Mouse (Mus musculus) midbrain, embryonic 13.5 days (tissue): ENCODE measurements around the gene Gm28047. TPM values are rescaled to one million over a fixed set of nuclear protein-coding genes. Genes with fewer than 3 reads are reported as not detected.
"Not testable (repeated sequence)": the region's sequence is repeated elsewhere in the genome, so short reads cannot be mapped to it uniquely, and the experiment has no call there.

ENCODE experiments used
- ATAC-seq: fragments of 200-750 bp; cut with Nextera tagmentation; 2 replicates; pipeline ENCODE4 v1.8.0; 2017; ENCODE audit warnings: mild to moderate bottlenecking, moderate TSS enrichment, moderate library complexity
- H3K27ac ChIP-seq: fragments of 300-500 bp; sonication (generic); 2 replicates; pipeline ENCODE4 v1.5.1; 2015; ENCODE audit warnings: inconsistent platforms, mild to moderate bottlenecking, moderate library complexity
- H3K27me3 ChIP-seq: fragments of 300-500 bp; sonication (generic); 2 replicates; pipeline ENCODE4 v1.6.1; 2015; ENCODE audit warnings: mild to moderate bottlenecking, inconsistent platforms
- H3K36me3 ChIP-seq: fragments of 300-500 bp; sonication (generic); 2 replicates; pipeline ENCODE4 v1.6.1; 2015; ENCODE audit warnings: mild to moderate bottlenecking, inconsistent platforms
- H3K4me1 ChIP-seq: fragments of 300-500 bp; sonication (generic); replicated peaks from 2 replicates; pipeline ENCODE4 v1.6.1; 2015; ENCODE audit warnings: inconsistent platforms
- H3K4me2 ChIP-seq: fragments of 300-500 bp; sonication (generic); replicated peaks from 2 replicates; pipeline ENCODE4 v1.6.1; 2015; ENCODE audit warnings: moderate library complexity, mild to moderate bottlenecking, inconsistent platforms
- H3K4me3 ChIP-seq: fragments of 300-500 bp; sonication (generic); replicated peaks from 2 replicates; pipeline ENCODE4 v1.5.1; 2015; ENCODE audit warnings: mild to moderate bottlenecking, inconsistent platforms
- H3K9ac ChIP-seq: fragments of 300-500 bp; sonication (generic); replicated peaks from 2 replicates; pipeline ENCODE4 v1.6.1; 2015; ENCODE audit warnings: mild to moderate bottlenecking, inconsistent platforms
- H3K9me3 ChIP-seq: fragments of 300-500 bp; sonication (generic); 2 replicates; pipeline ENCODE4 v1.6.1; 2016; ENCODE audit warnings: mild to moderate bottlenecking, inconsistent platforms
- WGBS: fragments of 180-500 bp; shearing (Covaris S2); methylation state at CpG from one replicate; pipeline ENCODE4 v1.1.7; 2015; 5-methylcytosine and 5-hydroxymethylcytosine counted together
- polyA plus RNA-seq: library from polyadenylated mRNA; unstranded; fragments of >200 nt; fragmentation: Nextera tagmentation; extraction: Ambion mirVana; gene quantifications from 2 replicates; pipeline ENCODE4 v1.2.1, GENCODE M21; 2015

The Gm28047 gene
- polyA plus RNA-seq, 1 experiment from 2014 or later = not detected

DNA sequence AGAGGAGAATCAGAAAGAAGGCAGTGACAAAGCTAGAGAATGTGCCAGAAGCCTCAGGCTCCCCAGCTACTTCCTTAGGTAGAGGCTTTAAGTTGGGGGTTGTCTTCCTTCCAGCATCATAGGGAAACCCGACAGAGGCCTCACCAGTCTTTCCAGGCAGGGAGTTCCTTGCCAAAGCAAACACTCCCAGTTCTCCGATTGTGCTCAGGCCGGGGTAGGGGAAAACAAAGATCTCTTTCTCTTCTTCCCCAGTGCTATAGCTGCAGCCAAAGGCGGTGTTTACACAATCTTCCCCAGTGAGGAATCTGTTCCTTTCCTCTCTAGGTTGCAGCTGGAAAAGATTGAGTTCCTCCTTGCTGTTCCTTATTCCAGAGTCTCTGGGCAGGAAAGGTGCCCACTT, 31.8 kb upstream of the Gm28047 start:
- no peak for ATAC-seq
- no peaks in the 10 kb centered on the region for H3K9me3 ChIP-seq
- H3K4me1 ChIP-seq = 0 out of 2 replicates have a peak, but pooled peaks cover 3% of the 10 kb centered on the region
- H3K27me3 ChIP-seq = no peaks in the 10 kb centered on the region
- peaks cover 13% of the 10 kb centered on the region for H3K36me3 ChIP-seq
- no peak overlapping the region for H3K9ac ChIP-seq
- WGBS = 18% methylated on average over 4 of the region's 4 CpGs
- H3K27ac ChIP-seq = peak overlapping the region; percentile 51
- no peak overlapping the region for H3K4me3 ChIP-seq
- no peak overlapping the region for H3K4me2 ChIP-seq

DNA sequence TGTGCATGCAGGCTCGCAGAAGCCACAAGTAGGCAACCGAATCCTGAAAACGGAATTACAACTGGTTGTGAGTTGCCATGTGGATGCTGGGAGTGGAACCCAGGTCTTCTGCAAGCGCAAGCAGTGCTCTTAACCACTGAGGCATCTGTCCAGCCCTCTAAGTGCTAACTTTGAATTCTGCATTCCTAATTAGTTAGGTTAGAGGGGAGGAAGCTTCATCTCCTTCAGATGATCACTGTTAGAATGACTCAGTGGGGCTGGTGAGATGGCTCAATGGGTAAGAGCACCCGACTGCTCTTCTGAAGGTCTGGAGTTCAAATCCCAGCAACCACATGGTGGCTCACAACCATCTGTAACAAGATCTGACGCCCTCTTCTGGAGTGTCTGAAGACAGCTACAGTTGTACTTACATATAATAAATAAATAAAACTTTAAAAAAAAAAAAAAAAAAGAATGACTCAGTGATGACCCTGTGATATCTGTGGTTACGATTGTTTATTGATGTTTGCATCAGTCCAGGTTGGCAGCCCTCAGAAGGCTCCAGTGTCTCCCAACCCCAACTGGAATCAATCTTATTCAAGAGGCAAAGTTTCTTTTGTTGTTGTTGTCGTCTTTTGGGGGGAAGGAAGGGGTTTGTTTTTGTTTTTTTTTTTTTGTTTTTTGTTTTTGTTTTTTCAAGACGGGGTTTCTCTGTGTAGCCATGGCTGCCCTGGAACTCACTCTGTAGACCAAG, 27.2 kb upstream of the Gm28047 start:
- WGBS = 84% methylated on average over 9 of the region's 9 CpGs
- H3K27me3 ChIP-seq, H3K4me1 ChIP-seq, H3K4me2 ChIP-seq, H3K9ac ChIP-seq, ATAC-seq, H3K36me3 ChIP-seq, H3K27ac ChIP-seq, H3K4me3 ChIP-seq, H3K9me3 ChIP-seq: not testable (repeated sequence)

DNA sequence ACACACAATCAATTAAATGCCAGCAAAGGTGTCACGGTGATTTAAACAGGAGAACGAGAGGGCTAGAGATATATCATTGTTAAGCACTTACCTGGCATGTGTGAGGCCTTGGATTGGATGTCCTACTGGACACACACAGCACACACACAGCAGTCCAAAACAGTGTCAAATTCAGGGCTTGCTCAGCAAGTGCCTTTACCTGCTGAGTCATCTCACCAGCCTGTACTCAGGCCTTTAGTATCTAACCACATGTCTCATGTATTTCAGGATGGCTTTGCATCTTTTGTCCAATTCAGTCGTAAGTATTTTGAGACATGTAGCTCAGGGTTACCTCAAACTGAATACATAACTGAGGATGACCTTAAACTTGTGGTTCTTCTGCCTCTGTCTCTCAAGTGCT, 26.2 kb upstream of the Gm28047 start:
- H3K4me1 ChIP-seq = no peaks in the 10 kb centered on the region
- ATAC-seq = no peak
- H3K9ac ChIP-seq = no peak overlapping the region
- no peaks in the 10 kb centered on the region for H3K36me3 ChIP-seq
- no peaks in the 10 kb centered on the region for H3K27me3 ChIP-seq
- no peak overlapping the region for H3K27ac ChIP-seq
- no peak overlapping the region for H3K4me2 ChIP-seq
- WGBS = 90% methylated on average over 3 of the region's 3 CpGs
- H3K9me3 ChIP-seq = no peaks in the 10 kb centered on the region
- H3K4me3 ChIP-seq = no peak overlapping the region

DNA sequence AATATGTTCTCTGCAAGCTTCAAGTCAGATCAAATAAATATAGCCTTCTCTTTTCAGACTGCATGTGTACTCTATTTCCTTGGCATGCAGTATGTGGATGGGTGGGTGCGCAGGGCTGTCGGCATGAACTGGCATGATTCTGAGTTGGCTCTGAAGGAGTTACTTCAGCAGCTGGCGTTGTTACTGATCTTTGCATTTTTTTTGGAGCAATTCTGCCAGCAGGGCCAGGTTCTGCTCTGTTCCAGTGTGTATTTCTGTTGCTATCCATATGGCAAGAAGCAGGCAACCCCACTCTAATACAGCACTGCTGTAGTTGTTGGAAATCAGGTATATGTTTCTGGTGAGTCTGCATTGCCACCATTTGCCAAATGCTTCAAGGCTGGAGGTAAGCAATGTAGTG, 10.9 kb upstream of the Gm28047 start:
- Histone ChIP-seq H3K4me3 (no peak overlapping the region), H3K9ac (no peak overlapping the region), H3K9me3 (no peaks in the 10 kb centered on the region), H3K27ac (no peak overlapping the region), H3K27me3 (no peaks in the 10 kb centered on the region), H3K4me2 (no peak overlapping the region), H3K4me1 (no peaks in the 10 kb centered on the region), H3K36me3 (no peaks in the 10 kb centered on the region)
- no peak for ATAC-seq
- 93% methylated on average over 3 of the region's 3 CpGs for WGBS

DNA sequence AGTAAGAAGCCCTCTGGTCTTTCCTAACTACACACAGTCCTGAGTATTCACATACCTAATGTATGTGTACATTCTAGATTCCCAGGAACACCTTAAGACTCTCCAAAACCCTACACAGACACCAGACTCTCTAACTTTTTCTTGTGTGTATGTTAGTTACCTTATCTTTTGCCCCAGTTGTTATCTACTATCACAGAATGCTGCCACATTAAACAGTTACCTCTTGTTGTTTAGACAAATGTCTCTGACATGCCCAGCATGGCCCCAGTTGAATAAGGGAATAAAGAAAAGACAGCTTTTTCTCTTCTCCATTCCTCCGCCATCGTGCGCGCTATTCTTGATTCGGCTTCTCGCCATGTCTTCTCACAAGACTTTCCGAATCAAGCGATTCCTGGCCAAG, 9.8 kb upstream of the Gm28047 start:
- H3K4me2 ChIP-seq = no peak overlapping the region
- no peak overlapping the region for H3K27ac ChIP-seq
- H3K4me1 ChIP-seq = no peaks in the 10 kb centered on the region
- no peak for ATAC-seq
- no peaks in the 10 kb centered on the region for H3K27me3 ChIP-seq
- no peak overlapping the region for H3K4me3 ChIP-seq
- no peak overlapping the region for H3K9ac ChIP-seq
- H3K9me3 ChIP-seq = no peaks in the 10 kb centered on the region
- 95% methylated on average over 8 of the region's 8 CpGs for WGBS
- H3K36me3 ChIP-seq = no peaks in the 10 kb centered on the region

DNA sequence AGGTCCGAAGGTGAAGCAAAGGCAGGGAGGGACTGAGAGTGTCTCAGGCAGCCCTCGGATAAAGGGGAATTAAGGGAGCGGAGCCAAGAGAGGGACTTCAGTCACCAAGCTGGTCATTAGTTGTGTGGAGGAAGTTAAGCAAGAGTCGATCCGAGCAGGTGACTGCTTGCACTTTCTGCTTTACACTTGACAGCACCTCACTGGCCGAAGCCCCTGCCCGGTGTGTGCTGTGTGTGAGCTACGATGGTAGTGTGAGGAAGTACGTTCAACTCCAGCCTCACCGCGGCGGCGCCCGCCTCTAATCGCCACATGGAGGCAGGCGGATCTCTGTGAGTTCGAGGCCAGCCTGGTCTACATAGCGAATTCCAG, 804 bp upstream of the Gm28047 start:
- under 1% methylated on average over 18 of the region's 18 CpGs for WGBS
- peak; percentile 40; the same call in 1 of the 2 replicates for ATAC-seq

DNA sequence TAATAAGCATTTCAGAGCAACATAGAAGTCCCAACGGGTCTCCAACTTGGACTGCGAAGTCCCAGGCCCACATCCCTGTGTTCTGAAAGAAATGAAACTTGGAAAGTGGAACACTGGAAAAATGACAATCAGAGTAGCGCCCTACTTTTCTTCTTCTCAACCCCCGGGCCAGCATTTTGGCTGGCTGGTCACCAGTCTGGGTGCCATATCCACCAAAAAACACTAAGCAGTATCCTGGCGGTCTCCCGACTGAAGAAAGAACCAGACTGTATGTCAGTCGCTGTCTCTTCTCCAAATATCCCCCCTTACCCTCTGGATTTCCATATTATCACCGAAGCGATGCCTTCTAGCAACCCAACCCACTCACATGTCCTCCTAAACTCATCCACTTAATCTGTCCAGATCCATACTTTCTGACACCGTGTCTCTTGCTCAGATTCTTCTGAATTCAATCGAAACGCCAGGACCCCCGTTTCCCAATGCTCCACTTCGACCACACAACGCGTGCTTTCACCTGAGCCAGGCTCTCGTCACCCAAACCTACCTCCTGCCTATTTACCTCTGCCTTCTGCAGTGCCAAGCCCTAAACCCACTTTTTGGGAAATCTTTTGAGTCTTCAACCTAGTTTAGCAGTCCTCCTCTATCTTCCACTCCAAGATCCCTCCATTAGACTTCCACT, 437 bp downstream of the Gm28047 start:
- no peaks in the 10 kb centered on the region for H3K9me3 ChIP-seq
- no peaks in the 10 kb centered on the region for H3K27me3 ChIP-seq
- H3K9ac ChIP-seq = peak overlapping the region; percentile 63
- no peak; the same call in 1 of the 2 replicates for ATAC-seq
- peaks cover 19% of the 10 kb centered on the region for H3K4me1 ChIP-seq
- no peak overlapping the region for H3K27ac ChIP-seq
- 6% methylated on average over 17 of the region's 17 CpGs for WGBS
- H3K36me3 ChIP-seq = no peaks in the 10 kb centered on the region
- H3K4me3 ChIP-seq = peak overlapping the region; percentile 65
- H3K4me2 ChIP-seq = peak overlapping the region; percentile 82

More for the DNA sequence above, 804 bp upstream of the Gm28047 start:
- H3K4me3 ChIP-seq = peak overlapping the region; percentile 65
- no peaks in the 10 kb centered on the region for H3K27me3 ChIP-seq
- peaks cover 19% of the 10 kb centered on the region for H3K4me1 ChIP-seq
- peak overlapping the region; percentile 94 for H3K27ac ChIP-seq
- H3K9me3 ChIP-seq = no peaks in the 10 kb centered on the region
- peak overlapping the region; percentile 82 for H3K4me2 ChIP-seq
- peak overlapping the region; percentile 74 for H3K9ac ChIP-seq
- no peaks in the 10 kb centered on the region for H3K36me3 ChIP-seq

DNA sequence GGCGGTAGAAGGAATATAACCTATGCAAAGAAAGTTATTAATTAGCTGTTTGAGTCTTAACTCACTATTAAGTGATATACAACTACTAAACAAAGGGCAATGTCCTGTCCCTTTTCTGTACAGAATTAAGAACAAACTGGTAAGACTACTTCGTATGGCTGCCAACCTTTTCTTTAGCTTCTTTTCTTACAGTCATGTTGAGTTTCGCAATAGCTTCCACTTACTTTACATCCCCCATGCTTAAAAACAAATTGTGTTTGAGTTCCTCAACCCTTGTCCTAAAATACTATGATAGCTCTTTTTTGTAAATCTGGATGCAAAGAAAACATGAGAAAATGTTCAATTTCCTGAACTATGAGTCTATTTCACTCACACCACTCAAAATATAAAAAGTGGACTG, 1.7 kb downstream of the Gm28047 start:
- no peaks in the 10 kb centered on the region for H3K27me3 ChIP-seq
- no peak overlapping the region for H3K4me2 ChIP-seq
- ATAC-seq = no peak
- H3K4me1 ChIP-seq = peaks cover 19% of the 10 kb centered on the region
- no peaks in the 10 kb centered on the region for H3K9me3 ChIP-seq
- no peak overlapping the region; the same call in 1 of the 2 replicates for H3K9ac ChIP-seq
- no peak overlapping the region for H3K27ac ChIP-seq
- WGBS = 93% methylated on average over 3 of the region's 3 CpGs
- no peak overlapping the region for H3K4me3 ChIP-seq
- H3K36me3 ChIP-seq = no peaks in the 10 kb centered on the region

DNA sequence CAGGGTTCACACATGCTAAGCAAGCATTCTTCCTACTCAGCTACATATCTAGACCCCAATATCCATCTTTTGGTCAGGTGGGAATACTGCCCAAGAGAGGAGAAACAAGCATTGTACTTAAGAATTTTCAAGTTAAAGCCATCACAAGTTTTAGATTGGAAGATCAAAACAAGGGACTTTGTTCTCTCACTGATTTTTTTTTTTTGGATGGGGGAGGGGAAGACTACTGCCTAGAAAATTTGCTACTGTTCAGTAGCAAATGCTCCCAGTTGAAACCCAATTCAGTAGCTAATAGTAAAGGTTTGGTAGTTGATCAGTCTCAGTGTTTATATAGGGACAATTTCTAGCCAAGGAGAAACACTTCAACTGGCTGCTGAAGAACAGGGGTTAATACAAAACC, 2.3 kb downstream of the Gm28047 start:
- no peak overlapping the region for H3K9ac ChIP-seq
- H3K27me3 ChIP-seq = no peaks in the 10 kb centered on the region
- no peak for ATAC-seq
- no peaks in the 10 kb centered on the region for H3K9me3 ChIP-seq
- H3K4me3 ChIP-seq = no peak overlapping the region
- no peak overlapping the region for H3K4me2 ChIP-seq
- no peaks in the 10 kb centered on the region for H3K36me3 ChIP-seq
- H3K27ac ChIP-seq = no peak overlapping the region
- H3K4me1 ChIP-seq = peaks cover 19% of the 10 kb centered on the region

DNA sequence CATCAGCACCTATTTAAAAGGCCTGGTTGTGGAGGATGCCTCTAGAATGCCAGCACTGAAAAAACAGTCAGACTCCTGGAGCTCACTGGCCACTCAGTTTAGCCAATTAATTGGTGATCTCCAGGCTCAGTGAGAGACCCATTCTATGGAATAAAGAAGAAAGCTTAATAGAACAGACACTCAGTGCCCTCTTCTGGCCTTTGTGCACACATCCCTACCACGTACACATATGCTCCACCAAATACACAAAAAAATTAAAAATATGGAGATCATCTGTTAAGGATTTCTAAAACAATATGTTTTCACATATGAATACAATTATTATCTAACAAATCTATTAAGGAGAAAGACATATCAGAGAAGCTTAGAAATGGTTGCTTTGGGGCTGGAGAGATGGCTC, 4.1 kb downstream of the Gm28047 start:
- Histone ChIP-seq H3K27ac (no peak overlapping the region), H3K27me3 (no peaks in the 10 kb centered on the region), H3K4me2 (no peak overlapping the region), H3K4me3 (no peak overlapping the region), H3K9ac (no peak overlapping the region), H3K36me3 (no peaks in the 10 kb centered on the region), H3K9me3 (no peaks in the 10 kb centered on the region), H3K4me1 (peaks cover 14% of the 10 kb centered on the region)
- 89% methylated on average over 1 of the region's 1 CpGs for WGBS
- no peak for ATAC-seq

DNA sequence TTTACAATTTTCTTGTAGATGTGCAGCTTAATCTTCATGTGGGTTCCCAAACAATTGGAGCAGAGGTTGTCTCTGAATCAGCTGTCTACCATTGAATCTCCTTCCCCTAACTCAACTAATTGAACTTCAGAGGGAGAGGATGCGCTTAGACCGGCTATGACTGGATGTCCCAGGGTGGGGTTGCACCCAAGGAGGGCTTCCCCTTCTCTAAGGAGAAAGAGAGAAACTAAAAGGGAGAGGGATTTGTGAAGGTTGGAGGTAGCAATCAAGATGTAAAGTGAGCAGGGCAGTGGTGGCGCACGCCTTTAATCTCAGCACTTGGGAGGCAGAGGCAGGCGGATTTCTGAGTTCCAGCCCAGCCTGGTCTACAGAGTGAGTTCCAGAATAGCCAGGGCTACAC, 5.4 kb downstream of the Gm28047 start:
- H3K36me3 ChIP-seq = no peaks in the 10 kb centered on the region
- 96% methylated on average over 5 of the region's 5 CpGs for WGBS
- no peaks in the 10 kb centered on the region for H3K27me3 ChIP-seq
- peaks cover 11% of the 10 kb centered on the region for H3K4me1 ChIP-seq
- ATAC-seq = no peak
- no peak overlapping the region for H3K4me3 ChIP-seq
- no peaks in the 10 kb centered on the region for H3K9me3 ChIP-seq
- no peak overlapping the region for H3K9ac ChIP-seq
- no peak overlapping the region for H3K4me2 ChIP-seq
- no peak overlapping the region for H3K27ac ChIP-seq

DNA sequence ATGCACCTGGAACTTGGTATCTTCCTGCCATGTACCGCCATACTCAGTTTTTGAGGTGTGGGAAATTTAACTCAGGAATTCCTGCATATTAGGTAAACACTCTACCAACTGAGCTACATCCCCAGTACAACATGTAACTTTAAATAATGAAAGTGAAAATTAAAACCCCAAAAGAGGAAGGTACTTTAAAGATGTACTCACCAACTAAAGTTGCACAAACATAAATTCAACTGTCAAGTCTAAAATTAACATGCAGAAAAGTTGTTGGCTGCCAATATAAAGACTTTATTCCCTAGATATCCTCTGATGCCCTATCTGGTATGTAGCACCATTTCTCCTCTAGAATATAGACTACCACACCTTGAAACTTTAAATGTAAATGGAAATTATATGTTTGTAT, 7.2 kb downstream of the Gm28047 start:
- Histone ChIP-seq H3K4me3 (no peak overlapping the region), H3K27me3 (no peaks in the 10 kb centered on the region), H3K36me3 (no peaks in the 10 kb centered on the region), H3K4me2 (no peak overlapping the region), H3K27ac (no peak overlapping the region), H3K4me1 (no peaks in the 10 kb centered on the region; the same call in 1 of the 2 replicates), H3K9me3 (no peaks in the 10 kb centered on the region), H3K9ac (no peak overlapping the region)
- 90% methylated on average over 1 of the region's 1 CpGs for WGBS
- ATAC-seq = no peak
